Mouse (Mus musculus) CD4-positive, CD25-positive, alpha-beta regulatory T cell, adult 2 months (primary cell): Measurements from ENCODE around the gene Alms1.
"Not testable (repeated sequence)": the region's sequence is repeated elsewhere in the genome, so short reads cannot be mapped to it uniquely, and the experiment has no call there.

Experiments
- DNase-seq: peaks from one replicate; pipeline ENCODE4 v3.0.0-alpha.2; 2012; ENCODE audit warnings: low read depth, low spot score

Alms1 gene

GRCm38 (mm10) chr6:85713105-85713504, 125.8 kb downstream of the Alms1 start, which contains the start of gene Nat8f7:
Nat8f7 (minus strand) TSS chr6:85713205.
- not testable (repeated sequence) for DNase-seq
